Mouse (Mus musculus) liver, embryonic 18 days (tissue): ENCODE data around the gene Cldn34c2. TPM values are rescaled to one million over a fixed set of nuclear protein-coding genes. Genes with fewer than 3 reads are reported as not detected.

Experiments used
- polyA plus RNA-seq: library from polyadenylated mRNA; depleted of rRNA; stranded (reverse); fragments of >200 nt; gene quantifications from 2 replicates; pipeline ENCODE4 v1.2.3, GENCODE M21; 2012; rRNA removed

The Cldn34c2 gene
- polyA plus RNA-seq, result not detected in 2 replicates

DNA sequence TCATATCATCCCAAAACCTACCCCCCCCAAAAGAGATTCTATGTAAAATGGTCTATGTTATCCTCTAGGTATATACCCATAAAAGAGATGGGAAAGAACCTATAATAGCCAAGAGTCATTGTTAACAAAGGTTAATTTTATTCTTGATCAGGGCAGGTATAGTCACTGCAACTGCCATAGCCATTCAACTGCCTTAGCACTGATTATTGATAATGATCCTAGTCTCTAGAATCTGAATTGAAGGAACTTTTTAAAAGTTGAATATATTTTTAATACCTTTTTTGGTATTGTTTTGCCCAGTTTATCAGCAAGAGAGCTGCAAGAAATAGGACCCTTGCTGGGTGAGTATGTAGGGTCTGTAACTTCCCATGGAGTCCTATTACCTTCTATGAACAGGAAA lies at the start of gene Cldn34c2:
Gene Cldn34c2, plus strand, starts transcription at position 301 of the 400 bp plus-strand sequence.

Other genes starting within 250 kb of the Cldn34c2 start
- not detected in 2 replicates for gene Gm17467, start 123.1 kb downstream of the Cldn34c2 start, polyA plus RNA-seq
- gene Cldn34c3, start 212.0 kb downstream of the Cldn34c2 start, polyA plus RNA-seq, result not detected in 2 replicates